Mouse (Mus musculus): ENCODE results near the gene Olfr1348.
"Not testable (repeated sequence)": the region's sequence is repeated elsewhere in the genome, so short reads cannot be mapped to it uniquely, and the experiment has no call there.

Olfr1348 gene

DNA sequence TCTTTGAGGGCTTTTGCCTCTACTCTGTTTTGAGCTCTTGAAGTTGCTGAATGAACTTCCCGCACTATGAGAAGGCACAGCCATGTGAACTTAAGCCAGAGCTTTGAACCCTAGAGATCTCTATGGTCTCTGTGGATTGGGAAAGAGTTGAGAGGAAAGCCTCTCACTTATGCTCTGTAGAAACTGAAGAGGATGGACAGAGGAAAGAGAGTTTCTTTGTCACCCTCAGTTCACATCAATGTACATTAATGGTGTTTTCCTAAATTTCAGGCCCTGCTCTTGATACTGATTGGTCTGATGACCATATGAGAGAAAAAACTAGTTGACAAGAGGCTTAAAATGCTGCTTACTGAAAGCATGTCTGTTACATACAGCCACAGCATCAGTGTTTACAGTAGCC is at the start of gene Olfr1348:
Olfr1348 (minus strand) TSS at position 101 of the 400 bp plus-strand sequence.
- no peak for DNase-seq

DNA sequence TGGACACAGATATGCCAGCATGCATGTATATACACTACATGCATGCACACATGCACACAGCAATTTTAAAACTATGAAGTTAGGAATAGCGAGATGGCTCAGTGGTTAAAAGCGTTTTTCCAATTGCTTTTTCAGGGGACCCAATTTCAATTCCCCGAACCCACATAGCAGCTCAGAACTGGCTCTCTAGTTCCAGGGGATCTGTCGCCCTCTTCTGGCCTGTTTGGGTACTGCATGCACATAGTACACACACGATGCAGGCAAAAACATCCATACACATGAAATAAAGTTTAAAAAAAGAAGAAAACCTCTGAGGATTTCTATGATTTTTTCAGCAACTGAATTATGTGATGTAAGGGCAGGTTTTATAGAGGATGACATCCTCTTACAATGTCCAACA is 17.6 kb upstream of the Olfr1348 start:
- no peak for DNase-seq

DNA sequence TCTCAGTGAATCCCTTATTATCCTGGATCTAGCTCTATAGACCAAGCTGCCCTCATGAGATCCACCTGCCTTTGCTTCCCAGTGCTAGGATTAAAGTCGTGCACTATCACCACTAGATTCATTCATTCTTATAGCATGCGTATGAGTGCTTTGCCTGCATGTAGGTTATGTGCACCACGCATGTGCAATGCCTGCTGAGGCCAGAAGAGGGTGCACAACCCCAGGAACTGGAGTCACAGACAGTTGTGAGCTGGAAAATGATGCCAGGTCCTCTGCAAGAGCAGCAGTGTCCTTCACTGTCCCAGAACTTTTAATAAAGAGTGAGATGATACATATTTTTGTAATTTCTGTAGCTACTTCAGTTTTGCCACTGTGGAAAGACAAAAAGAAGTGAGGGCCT is 16.5 kb upstream of the Olfr1348 start:
- no peak for DNase-seq

DNA sequence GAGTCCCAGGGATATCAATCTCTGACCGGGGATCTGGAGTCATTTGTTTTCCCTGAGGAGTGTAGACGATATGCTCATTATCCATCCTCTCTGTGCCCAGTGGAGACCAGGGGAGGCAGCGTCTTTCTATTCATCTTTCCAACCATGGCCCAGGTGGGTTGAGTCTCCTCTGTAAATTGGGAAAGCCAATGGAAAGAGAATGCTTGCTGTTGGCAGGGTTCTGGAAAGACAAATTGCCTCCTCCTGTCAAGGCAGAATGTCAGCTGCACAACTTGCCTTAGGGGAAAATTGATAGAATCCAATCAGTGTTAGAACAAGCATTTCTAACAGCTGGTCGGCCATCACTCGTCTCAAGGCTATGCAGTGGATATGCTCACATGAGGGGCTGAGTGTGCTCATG is 14.3 kb upstream of the Olfr1348 start, which contains the start of gene Olfr1349:
Olfr1349 (minus strand) TSS at position 101 of the 400 bp plus-strand sequence.
- no peak for DNase-seq

DNA sequence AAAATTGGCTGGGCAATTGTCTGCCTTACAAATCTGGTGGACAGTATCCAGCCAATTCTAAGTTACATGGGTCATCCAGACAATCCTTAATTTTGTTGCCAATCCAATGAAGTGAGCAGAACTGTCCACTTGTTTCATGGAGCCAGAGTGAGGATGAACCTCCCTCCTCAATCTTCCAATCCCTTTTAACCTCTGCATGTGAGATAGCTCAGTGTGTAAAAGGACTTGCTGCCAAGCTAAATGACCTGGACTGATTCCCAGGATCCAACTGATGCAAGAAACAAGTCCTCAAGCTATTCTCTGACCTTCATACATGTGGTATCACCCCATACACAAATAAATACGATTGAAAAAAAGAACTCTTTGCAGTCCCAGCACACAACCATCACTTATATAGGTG is 13.1 kb upstream of the Olfr1348 start:
- DNase-seq = no peak

DNA sequence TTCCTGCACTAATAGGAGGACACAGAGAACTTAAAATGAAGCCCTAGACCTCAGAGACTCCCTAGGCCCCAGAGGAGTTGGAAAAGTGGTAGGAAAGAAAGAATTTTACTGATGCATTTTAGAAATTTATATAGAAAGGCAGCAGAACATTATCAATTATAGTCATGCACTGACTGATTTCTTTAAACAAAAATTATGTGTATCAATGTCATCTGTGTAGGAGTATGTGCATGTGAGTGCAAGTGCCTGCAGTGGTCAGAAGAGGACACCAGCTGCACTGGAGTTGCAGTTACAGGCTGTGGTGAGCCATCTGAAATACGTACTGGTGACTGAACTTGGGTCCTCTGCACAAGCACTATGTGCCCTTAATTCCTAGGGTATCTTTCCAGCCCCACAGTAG is 8.9 kb downstream of the Olfr1348 start, which contains the start of gene Olfr1347:
Olfr1347 (minus strand) TSS at position 101 of the 400 bp plus-strand sequence.
- DNase-seq = no peak

DNA sequence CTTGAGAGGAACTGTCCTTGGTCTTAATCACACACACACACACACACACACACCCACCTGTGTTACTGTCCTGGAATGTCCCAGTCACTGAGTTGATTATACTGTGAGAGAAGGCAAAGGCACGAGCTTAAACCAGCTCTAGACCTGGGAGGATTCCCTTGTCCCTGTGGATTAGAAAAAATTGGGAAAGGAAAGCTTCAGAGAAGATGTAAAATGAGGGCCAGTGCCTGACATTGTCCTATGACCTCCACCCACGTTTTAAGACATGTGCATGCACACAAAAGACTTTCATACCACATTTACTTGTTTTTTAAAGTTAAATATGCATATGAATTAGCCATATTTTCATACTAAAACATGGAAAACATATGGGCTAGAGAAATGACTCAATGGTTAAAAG is 21.7 kb downstream of the Olfr1348 start, which contains the start of gene Olfr5:
Olfr5 (minus strand) TSS at position 101 of the 400 bp plus-strand sequence.
- DNase-seq = no peak

DNA sequence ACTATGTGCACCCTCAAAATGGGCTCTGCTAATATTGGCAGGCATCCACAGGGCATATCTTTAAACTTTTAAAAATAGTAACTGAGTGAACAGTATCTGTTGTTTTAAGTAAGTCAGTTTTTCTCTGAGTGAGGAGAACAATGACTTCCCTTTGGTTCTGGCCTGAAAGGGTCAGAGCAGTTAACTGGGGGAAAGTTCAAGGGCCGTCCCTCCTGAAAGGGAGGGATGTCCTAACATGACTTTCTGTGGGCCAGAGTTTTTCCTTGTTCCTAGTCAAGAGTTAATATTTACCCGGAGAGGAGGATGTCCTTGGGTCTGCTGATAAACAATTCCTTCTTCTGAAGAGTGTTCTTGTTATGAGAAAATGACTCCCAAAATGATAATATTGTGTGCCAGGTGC is 30.9 kb downstream of the Olfr1348 start:
- DNase-seq = not testable (repeated sequence)

DNA sequence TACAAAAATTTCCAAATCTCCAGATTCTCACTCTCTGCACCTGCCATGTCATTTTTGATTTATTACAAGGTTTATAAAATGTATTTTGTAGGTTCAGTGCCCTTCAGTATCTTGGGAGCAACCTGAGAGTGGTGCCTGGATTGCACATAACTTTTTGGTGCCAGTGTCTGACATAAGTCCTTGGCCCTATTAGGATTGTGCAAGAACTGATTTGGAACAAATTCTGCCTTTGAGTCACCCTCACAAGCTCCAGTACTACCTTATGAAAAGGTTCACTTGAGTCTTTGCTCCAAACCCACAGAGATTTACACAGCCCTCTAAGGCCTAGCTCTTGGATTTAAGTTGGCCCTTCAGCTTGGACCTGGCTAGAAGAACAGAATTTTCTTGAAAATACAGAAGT is 41.6 kb downstream of the Olfr1348 start, which contains the start of gene Olfr1346:
Olfr1346 (plus strand) TSS at position 151 of the 400 bp plus-strand sequence.
- no peak for DNase-seq

DNA sequence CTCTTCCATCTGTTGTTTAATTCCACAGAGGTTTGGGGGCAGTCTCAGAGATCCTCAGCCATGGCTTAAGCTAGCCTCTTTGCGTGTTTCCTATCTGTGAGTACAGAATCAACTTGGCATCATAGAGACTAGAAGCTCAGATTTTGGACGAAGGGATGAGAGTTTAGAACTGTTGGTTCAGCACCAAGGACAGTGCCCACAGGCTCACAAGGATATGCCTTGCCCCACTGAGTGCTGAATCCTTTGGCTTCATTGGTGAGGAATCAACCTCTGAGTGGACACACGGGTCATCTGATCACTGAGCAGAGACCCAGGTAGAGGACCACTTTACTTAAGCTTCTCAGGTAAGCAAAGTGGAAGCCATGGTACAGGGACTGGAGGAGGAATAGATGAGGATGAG is 52.1 kb downstream of the Olfr1348 start:
- no peak for DNase-seq

DNA sequence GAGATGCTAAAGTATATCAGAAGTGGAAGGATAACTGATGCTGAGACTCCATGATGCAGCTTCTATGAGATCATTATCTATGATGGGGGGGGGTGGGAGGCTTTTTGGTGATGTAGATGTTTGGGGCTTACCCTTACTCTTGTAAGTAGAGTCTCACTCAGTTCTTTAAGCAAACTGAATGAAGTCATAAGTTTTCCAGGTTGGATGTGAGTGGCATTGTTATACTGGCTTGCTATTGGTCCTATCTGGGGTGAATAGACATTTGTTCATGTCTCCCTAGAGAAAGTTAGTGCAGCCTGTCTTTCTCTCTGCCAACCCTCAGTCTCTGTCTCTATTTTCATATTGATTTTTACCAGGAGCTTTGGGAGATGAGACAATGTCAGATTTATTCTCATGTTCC is 52.7 kb downstream of the Olfr1348 start, which contains the start of gene Olfr1336:
Olfr1336 (plus strand) TSS at position 301 of the 400 bp plus-strand sequence.
- DNase-seq = no peak
